In the genomic region with DNA sequence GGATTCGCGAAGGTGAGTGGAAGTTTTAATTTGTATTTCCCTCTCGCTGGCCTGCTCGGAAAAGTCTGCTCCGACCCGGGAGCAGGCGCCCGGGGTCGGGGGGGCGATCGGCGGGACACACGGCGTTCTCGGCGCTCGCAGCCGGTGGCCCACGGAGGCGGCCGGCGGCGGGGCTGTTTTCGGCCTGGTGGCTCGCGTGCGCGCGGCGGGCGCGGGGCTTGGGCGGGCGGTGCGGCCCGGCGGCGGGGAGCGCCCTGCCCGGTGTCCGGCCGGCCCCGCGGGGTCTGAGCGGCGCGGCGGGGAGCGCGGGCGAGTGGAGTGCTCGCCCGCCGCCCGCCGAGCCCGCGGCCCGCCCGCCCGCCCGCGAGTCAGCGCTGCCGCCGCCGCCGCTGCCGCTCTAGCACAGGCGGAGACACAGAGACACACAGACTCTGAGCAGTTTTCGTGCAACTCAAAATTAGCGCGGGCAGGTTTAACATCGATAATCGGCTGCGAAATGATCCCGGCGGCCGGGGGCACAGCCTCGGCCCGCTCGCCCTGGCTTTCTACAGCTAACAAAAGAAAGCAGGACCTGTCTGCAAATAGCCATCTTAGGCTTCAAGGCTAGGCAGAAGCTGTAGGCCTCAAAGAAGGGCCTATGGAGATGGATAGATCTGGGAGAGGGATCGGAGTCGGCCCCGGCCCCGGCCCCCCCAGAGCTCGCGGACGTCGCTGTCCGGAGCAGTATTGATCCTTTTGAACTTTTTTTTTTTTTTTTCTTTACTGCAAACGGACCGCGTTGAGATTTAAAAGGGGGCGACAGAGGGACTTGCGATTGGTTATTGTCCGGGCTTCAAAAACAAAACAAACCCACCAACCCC, we compare ENCODE assay signal across 8 mouse cellular contexts. TPM values are rescaled to one million over a fixed set of nuclear protein-coding genes. Genes with fewer than 3 reads are reported as not detected.
DNase-seq lines count a peak whose midpoint lies in the region; ATAC-seq and TF ChIP-seq lines count a peak whose summit lies in the region.

No protein-coding gene starts in this region.

- WGBS in embryonic facial prominence, embryonic 15.5 days: under 1% methylated on average over 62 of the region's 97 CpGs
- WGBS in heart, embryonic 13.5 days: under 1% methylated on average over 61 of the region's 97 CpGs
- under 1% methylated on average over 91 of the region's 97 CpGs for WGBS in liver, embryonic 14.5 days (ENCODE audit: insufficient replicate concordance)
- WGBS in olfactory bulb, adult 2 months: under 1% methylated on average over 94 of the region's 97 CpGs

- peak overlapping the region; percentile 99 for H3K9ac ChIP-seq in embryonic facial prominence, embryonic 15.5 days
- H3K9ac ChIP-seq in heart, embryonic 13.5 days: peak overlapping the region; percentile 100
- peak overlapping the region; percentile 100 for H3K9ac ChIP-seq in liver, embryonic 14.5 days (replicated peaks)

- no peaks in the 10 kb centered on the region for H3K36me3 ChIP-seq in embryonic facial prominence, embryonic 15.5 days
- peaks cover 17% of the 10 kb centered on the region for H3K36me3 ChIP-seq in heart, embryonic 13.5 days
- peaks cover 7% of the 10 kb centered on the region for H3K36me3 ChIP-seq in liver, embryonic 14.5 days (replicated peaks; ENCODE audit: control insufficient read depth, insufficient read depth, low read depth)

- TF ChIP-seq POLR2A in olfactory bulb, adult 2 months (IDR thresholded peaks at IDR 0.05; ENCODE audit: insufficient read depth, low read depth, low read length): no peak

- peak overlapping the region; percentile 100 for H3K27ac ChIP-seq in embryonic facial prominence, embryonic 15.5 days (replicated peaks)
- peak overlapping the region; percentile 100 for H3K27ac ChIP-seq in heart, embryonic 13.5 days (replicated peaks)
- H3K27ac ChIP-seq in liver, embryonic 14.5 days: peak overlapping the region; percentile 94
- peak overlapping the region; percentile 92 for H3K27ac ChIP-seq in olfactory bulb, adult 2 months (ENCODE audit: insufficient read depth, low read depth, low read length)

- peak overlapping the region; percentile 84 for H3K4me3 ChIP-seq in embryonic facial prominence, embryonic 15.5 days (replicated peaks)
- H3K4me3 ChIP-seq in heart, embryonic 13.5 days: peak overlapping the region; percentile 96
- H3K4me3 ChIP-seq in liver, embryonic 14.5 days (ENCODE audit: insufficient read depth in 1 of 2, low read depth in 2 of 2, low read length in 2 of 2): peak overlapping the region; percentile 73 to 76
- H3K4me3 ChIP-seq in olfactory bulb, adult 2 months (ENCODE audit: insufficient read depth, low read depth, low read length): peak overlapping the region; percentile 95

- H3K4me2 ChIP-seq in embryonic facial prominence, embryonic 15.5 days (replicated peaks): peak overlapping the region; percentile 71
- H3K4me2 ChIP-seq in heart, embryonic 13.5 days: peak overlapping the region; percentile 90
- peak overlapping the region; percentile 79 for H3K4me2 ChIP-seq in liver, embryonic 14.5 days (ENCODE audit: low read depth)

- H3K27me3 ChIP-seq in embryonic facial prominence, embryonic 15.5 days: no peaks in the 10 kb centered on the region
- H3K27me3 ChIP-seq in heart, embryonic 13.5 days (replicated peaks): no peaks in the 10 kb centered on the region
- no peaks in the 10 kb centered on the region for H3K27me3 ChIP-seq in liver, embryonic 14.5 days (ENCODE audit: control insufficient read depth, insufficient read depth, low read length)

- TF ChIP-seq CTCF in liver, embryonic 14.5 days (IDR thresholded peaks at IDR 0.05; ENCODE audit: low read depth): no peak
- no peak for TF ChIP-seq CTCF in olfactory bulb, adult 2 months (IDR thresholded peaks at IDR 0.05; ENCODE audit: insufficient read depth, low read depth, low read length)

- no peak for TF ChIP-seq EP300 in liver, embryonic 14.5 days (IDR thresholded peaks at IDR 0.05; ENCODE audit: low read depth)

- peak; percentile 83 for DNase-seq in A20 (ENCODE audit: low read depth, low spot score)
- peak; percentile 66 for DNase-seq in adrenal gland, postnatal 14 days
- peak; percentile 69 for DNase-seq in kidney, postnatal 10 days
- peak in 1 of 3 experiments; percentile 36 for DNase-seq in liver, embryonic 14.5 days (ENCODE audit: low read depth in 3 of 3, low spot score in 3 of 3)
- DNase-seq in thymus, postnatal 10 days (ENCODE audit: low spot score in 2 of 2): peak; percentile 50 to 62

- no peaks in the 10 kb centered on the region for H3K9me3 ChIP-seq in embryonic facial prominence, embryonic 15.5 days (replicated peaks)
- H3K9me3 ChIP-seq in heart, embryonic 13.5 days: no peaks in the 10 kb centered on the region
- H3K9me3 ChIP-seq in liver, embryonic 14.5 days (ENCODE audit: control insufficient read depth, low read length): no peaks in the 10 kb centered on the region

- no peak for ATAC-seq in embryonic facial prominence, embryonic 15.5 days (ENCODE audit: insufficient number of reproducible peaks, low FRiP score, low TSS enrichment, low read depth)
- ATAC-seq in heart, embryonic 13.5 days (ENCODE audit: extremely low read depth, insufficient number of reproducible peaks, low FRiP score, low TSS enrichment): no peak
- ATAC-seq in liver, embryonic 14.5 days (ENCODE audit: insufficient read depth): peak; percentile 9; the same call in 1 of the 2 replicates

- peaks cover 14% of the 10 kb centered on the region; the same call in 1 of the 2 replicates for H3K4me1 ChIP-seq in embryonic facial prominence, embryonic 15.5 days
- peaks cover 32% of the 10 kb centered on the region for H3K4me1 ChIP-seq in heart, embryonic 13.5 days
- peaks cover 12 to 15% of the 10 kb centered on the region in 2 experiments for H3K4me1 ChIP-seq in liver, embryonic 14.5 days (replicated peaks; ENCODE audit: control insufficient read depth in 2 of 2, insufficient read depth in 2 of 2, low read length in 1 of 2)
- no peaks in the 10 kb centered on the region for H3K4me1 ChIP-seq in olfactory bulb, adult 2 months (ENCODE audit: control insufficient read depth, insufficient read depth, low read length)

RNA-seq across cellular contexts. Expression of gene Arid2, which starts 0.9 kb away (rescaled TPM):
- total RNA-seq in adrenal gland, postnatal 14 days (2021): 38.4 and 43.1 TPM in 2 replicates
- 21.3 and 22.8 TPM in 2 replicates for polyA plus RNA-seq in embryonic facial prominence, embryonic 15.5 days (2015; fragmentation: Nextera tagmentation; extraction: Ambion mirVana)
- polyA plus RNA-seq in heart, embryonic 13.5 days (2015; fragmentation: Nextera tagmentation; extraction: Ambion mirVana): 12.1 and 14.1 TPM in 2 replicates
- 7.9 and 8.5 TPM in 2 replicates for polyA plus RNA-seq in liver, embryonic 14.5 days (2012; rRNA removed)
- 8.1 and 10.2 TPM in 2 replicates for polyA plus RNA-seq in liver, embryonic 14.5 days (2014; fragmentation: Nextera tagmentation; extraction: Ambion mirVana)
- polyA plus RNA-seq in olfactory bulb, adult 2 months (2012; ENCODE audit: insufficient read depth, insufficient read length, low replicate concordance, missing spikeins): 35.6 TPM in 1 of 2 replicates, not detected in the other
